Mouse (Mus musculus) G1E (cell line): ENCODE results near the gene Gpx3.

ENCODE experiments used
- CTCF ChIP-seq: IDR thresholded peaks from 2 replicates; pipeline ENCODE4 v1.5.1; 2012; ENCODE audit warnings: low read depth, low read length, inconsistent platforms, mixed read lengths
- GATA1 ChIP-seq: IDR thresholded peaks from 2 replicates; pipeline ENCODE4 v1.6.1; 2012; ENCODE audit warnings: borderline replicate concordance, low read length, inconsistent platforms, mixed read lengths
- GATA2 ChIP-seq: IDR thresholded peaks from 2 replicates; pipeline ENCODE4 v1.6.1; 2012; ENCODE audit warnings: low read depth, low read length, inconsistent platforms, borderline replicate concordance
- TAL1 ChIP-seq: conservative IDR thresholded peaks from 2 replicates; pipeline ENCODE4 v1.6.1; 2012; ENCODE audit warnings: low read depth, low read length, inconsistent platforms, mixed read lengths

GRCm38 (mm10) chr11:54939501-54939900 is 37.2 kb downstream of the Gpx3 start:
- TF ChIP-seq TAL1 (no peak), CTCF (no peak), GATA1 (no peak), GATA2 (no peak)
